Mouse (Mus musculus): ENCODE results near the gene Adamtsl1.

GRCm38 (mm10) chr4:86326638-86327037, 812.7 kb downstream of the Adamtsl1 start:
- TF ChIP-seq USF1 (IDR thresholded peaks at IDR 0.05; ENCODE audit: low read depth) = no peak
- no peak for TF ChIP-seq CTCF (IDR thresholded peaks at IDR 0.05; ENCODE audit: control insufficient read depth, insufficient read depth, insufficient read length)
